Mouse (Mus musculus): ENCODE measurements around the gene 3100002H09Rik. TPM values are rescaled to one million over a fixed set of nuclear protein-coding genes. Genes with fewer than 3 reads are reported as not detected.

3100002H09Rik gene
- total and polyA plus RNA-seq, 3 experiments: not detected

GRCm38 (mm10) chr4:124615406-124615960 is 4.9 kb upstream of the 3100002H09Rik start:
- DNase-seq: no peak

DNA sequence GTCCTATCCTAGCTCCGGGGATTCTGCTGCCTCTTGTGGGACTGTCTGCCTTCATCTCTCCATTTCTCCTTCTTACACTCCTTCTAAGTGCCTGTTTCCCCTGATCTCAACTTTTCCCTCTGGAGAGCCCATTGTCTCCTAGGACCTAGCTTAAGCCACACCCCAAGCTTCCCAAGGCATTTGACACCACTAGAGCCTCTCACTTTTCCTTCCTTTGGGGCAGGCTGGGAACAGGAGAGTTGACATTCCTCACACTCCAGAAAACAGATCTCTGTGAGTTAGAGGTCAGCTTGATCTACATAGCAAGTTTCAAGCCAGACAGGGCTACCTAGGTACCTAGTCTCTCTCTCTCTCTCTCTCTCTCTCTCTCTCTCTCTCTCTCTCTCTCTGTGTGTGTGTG is 3.6 kb upstream of the 3100002H09Rik start:
- no peak for DNase-seq

DNA sequence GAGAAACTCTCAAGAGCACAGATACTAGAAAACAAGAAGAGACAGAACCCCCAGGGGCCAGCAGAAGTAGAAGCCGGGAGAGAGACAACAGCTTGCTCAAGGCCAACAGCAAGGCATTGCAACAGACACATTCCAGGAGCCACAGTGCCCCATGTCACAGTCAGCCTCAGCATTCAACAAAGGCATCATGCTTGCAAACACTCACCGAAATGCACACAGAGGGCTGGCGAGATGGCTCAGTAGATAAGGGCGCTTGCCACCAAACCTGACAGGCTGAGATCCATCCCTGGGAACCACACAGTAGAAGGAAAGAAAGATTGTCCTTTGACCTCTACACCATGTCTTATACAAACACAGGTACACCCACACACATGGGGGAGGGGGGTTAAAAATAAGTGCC is 1.2 kb upstream of the 3100002H09Rik start:
- DNase-seq: no peak

DNA sequence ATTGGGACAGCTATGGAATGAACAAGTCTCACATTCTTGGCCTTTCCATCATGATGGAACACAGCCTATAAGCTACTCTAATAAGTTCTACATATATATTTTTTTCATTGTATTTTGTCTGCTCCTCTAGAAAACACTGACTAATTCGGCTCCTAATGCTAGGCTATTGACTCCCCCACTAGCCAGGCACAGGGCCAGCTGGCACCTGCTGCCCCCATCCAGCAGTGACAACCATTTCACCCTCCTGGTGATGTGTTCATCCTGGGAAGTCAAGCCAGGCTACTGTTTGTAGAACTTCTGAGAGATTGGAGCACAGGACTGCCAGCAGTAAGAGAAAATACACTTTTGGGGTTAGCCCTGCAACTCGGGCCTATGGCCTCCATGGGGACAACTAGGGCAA is 537 bp downstream of the 3100002H09Rik start:
- no peak for DNase-seq

DNA sequence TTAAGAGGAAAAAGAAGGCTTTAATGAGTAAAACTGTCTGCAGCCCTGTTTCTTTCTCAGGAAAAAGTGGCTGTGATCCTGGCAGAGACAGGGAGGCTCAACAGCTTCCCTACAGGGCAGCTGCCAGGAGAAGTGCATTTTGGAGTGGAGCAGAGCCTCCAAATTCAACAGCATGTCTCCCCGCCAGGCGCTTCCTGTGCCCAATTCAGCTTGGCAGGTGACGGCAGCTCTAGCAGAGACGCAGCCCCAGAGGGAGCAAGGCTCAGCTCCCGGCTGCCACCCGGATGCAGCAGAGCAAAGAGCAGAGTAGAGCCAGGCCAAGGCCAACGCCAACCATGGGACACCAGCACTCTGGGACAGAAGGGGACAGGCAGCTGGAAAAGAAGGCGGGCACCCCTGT is 3.4 kb downstream of the 3100002H09Rik start:
- DNase-seq: no peak

- DNase-seq: no peak
Observed at GRCm38 (mm10) chr4:124606180-124606579, 4.4 kb downstream of the 3100002H09Rik start.

DNA sequence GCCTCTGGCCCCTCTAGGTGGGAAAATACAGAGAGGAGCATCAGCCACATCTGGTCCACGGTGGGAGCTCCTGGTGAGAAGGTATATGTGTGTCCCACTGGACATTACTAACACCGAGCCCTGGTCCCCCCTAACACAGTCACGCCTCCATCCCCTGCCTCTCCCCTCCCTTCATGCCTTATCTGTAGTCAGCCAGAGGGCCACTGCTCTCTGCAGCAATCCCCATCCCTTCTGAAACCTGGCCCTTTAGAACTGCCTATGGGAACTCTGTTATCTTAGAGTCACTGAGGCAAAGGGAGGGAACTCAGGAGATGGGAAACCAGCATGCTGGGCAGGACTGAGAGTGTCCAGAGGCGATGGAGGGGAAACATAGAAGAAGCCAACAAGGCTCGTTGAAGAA is 5.3 kb downstream of the 3100002H09Rik start:
- no peak for DNase-seq

GRCm38 (mm10) chr4:124603712-124604111 is 6.9 kb downstream of the 3100002H09Rik start:
- no peak for DNase-seq

- DNase-seq: no peak
Observed at GRCm38 (mm10) chr4:124595929-124596328, 14.7 kb downstream of the 3100002H09Rik start.

DNA sequence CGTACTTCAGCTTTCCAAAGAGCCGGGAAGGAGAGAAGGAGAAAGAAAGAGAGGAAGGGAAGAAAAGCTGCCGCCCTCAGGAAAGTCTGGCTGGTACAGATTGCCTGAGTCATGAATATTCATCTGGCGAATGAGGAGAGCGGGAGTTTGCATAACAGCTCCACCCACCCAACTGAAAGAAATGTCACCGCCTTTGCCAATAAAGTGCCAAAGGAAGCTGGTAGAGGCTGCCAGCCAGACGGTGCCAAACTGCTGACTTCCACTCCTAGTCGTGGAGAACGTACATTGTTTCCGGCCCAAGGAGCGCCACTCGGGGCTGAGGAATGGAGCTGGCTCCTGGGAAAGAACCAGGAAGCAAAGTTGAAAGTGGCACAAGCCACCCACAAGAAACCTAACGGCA is 15.7 kb downstream of the 3100002H09Rik start:
- DNase-seq: peak; percentile 63

- DNase-seq: no peak
Observed at GRCm38 (mm10) chr4:124593691-124594090, 16.9 kb downstream of the 3100002H09Rik start.

- DNase-seq: no peak
Observed at GRCm38 (mm10) chr4:124593210-124593609, 17.4 kb downstream of the 3100002H09Rik start.

- no peak for DNase-seq
Observed at GRCm38 (mm10) chr4:124592241-124592640, 18.4 kb downstream of the 3100002H09Rik start.

GRCm38 (mm10) chr4:124580695-124581094 is 29.9 kb downstream of the 3100002H09Rik start:
- no peak for DNase-seq

- DNase-seq: no peak
Observed at GRCm38 (mm10) chr4:124575955-124576445, 34.6 kb downstream of the 3100002H09Rik start.

DNA sequence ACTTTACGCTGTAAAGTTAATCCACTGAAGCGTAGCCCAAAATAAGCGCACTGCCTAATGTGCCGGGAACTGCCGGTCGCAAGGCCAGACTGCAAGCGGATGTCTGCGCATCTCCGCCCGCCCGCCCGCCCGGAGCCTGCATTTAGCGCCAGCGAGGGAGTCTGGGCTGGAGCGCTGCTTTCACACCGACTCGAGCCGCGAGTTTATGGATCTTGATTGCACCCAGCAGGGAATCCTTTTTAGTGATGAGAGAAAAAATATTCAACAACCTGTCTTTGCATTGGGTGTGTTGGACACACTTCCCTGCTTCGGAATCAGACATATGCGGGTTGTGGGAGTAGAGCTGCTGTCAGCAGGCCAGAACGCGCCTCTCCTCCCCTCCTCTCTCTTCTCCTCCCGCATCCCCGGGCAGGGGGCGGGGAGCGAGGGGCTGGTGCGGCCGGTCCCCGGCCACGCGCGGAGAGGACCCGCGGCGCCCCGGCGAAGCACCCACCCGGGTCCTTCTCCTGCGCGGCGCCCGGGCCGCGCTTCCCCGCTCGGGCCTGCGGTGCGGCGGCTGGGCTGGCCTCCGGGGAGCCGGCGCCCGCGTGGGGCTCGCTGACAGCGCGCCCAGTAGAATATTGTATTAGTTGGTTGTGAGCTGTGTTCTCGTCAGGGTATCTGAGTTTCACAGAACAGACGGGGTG is 35.2 kb downstream of the 3100002H09Rik start:
- DNase-seq: peak; percentile 7

GRCm38 (mm10) chr4:124573586-124573985 is 37.0 kb downstream of the 3100002H09Rik start:
- DNase-seq: no peak

DNA sequence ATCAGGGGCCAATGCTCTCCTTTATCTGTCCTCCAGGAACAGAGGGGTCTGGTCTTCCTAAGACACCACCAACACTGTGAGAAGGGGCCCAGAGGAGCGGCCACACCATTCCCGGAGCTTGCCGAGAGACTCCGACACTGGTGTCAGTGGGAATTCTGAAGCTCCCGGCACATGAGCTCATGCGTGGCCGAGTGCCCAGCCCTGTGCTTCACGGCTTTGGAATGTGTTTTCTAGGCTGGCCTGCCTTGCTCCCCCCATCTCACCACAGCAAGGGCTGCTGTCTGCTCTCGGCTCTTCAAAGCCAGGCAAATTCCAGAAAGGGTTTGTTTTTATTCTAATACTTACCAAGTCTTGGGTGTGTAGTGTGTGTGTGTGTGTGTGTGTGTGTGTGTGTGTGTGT is 39.6 kb downstream of the 3100002H09Rik start:
- peak; percentile 84 for DNase-seq

GRCm38 (mm10) chr4:124569661-124570060 is 40.9 kb downstream of the 3100002H09Rik start:
- DNase-seq: no peak

DNA sequence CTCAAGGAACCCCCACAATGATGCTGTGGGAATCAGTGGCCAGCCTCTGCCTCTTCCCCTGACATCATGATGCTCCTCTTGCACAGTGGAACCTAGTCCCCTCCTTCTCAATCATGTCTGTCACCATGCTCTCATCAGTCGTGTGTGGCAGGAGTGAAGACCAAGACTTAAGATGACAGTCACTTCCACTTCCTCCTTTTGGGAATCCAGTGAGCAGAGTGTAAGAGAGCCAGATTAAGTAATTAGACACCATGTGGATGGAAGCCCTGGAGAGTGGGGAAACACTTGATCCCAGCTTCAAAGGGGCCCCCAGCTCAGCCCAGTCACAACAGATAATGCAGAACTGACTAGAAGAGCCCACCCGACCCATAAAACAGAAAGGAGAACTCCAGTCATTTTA is 47.2 kb downstream of the 3100002H09Rik start:
- no peak for DNase-seq

- no peak for DNase-seq
Observed at GRCm38 (mm10) chr4:124562721-124563120, 47.9 kb downstream of the 3100002H09Rik start.
